Mouse (Mus musculus) urinary bladder, postnatal 36 days (tissue): ENCODE measurements around the gene Smarcc2.

Experiments used
- DNase-seq, 2 experiments: peaks; one replicate each; pipeline ENCODE4 v3.0.0; 2022; ENCODE audit warnings: low spot score in 2 of 2, mixed read lengths in 1 of 2

The Smarcc2 gene

GRCm38 (mm10) chr10:128511761-128512160, 52.7 kb downstream of the Smarcc2 start:
- no peak for DNase-seq

GRCm38 (mm10) chr10:128515044-128515443, 56.0 kb downstream of the Smarcc2 start:
- DNase-seq = no peak

DNA sequence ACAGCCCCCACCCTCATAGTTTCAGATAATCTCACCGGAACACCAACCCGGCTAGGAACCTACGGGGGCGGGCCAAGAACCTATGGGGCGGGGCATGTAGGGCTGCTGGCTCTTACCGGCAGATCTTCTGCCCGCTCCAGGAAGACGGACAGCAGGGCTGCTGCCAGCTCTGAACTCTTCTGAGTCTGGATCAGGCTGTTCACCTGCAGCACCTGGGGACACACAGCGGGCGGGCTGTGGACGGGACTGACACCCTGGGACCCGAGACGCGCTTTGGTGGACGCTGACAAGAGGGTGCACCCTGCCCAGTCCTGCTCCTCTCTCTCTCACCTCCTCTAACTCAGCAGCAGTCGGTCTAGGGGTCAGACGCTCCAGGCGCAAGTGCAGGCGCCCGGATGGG, 57.0 kb downstream of the Smarcc2 start:
- DNase-seq = no peak

GRCm38 (mm10) chr10:128516677-128517076, 57.6 kb downstream of the Smarcc2 start:
- DNase-seq = no peak

DNA sequence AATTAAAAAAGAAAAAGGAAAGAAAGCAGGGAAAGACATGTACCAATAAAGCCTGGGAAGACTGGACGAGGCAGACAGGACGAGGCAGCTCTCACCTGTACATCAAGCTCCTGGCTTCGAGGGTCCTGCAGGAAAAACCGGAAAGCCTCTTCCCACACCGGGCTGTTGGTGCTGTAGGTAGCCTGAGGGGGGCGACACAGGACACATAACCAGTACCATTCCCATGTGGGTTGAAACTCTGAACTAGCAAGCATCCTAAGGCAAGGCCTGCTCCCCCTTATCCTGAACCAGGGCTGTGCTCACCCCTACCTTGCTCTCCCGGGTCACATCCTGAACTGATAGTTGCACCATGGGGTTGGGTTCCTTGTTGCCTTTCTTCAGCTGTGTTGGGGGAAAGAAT, 59.8 kb downstream of the Smarcc2 start:
- peak in 1 of 2 experiments; percentile 55 for DNase-seq

DNA sequence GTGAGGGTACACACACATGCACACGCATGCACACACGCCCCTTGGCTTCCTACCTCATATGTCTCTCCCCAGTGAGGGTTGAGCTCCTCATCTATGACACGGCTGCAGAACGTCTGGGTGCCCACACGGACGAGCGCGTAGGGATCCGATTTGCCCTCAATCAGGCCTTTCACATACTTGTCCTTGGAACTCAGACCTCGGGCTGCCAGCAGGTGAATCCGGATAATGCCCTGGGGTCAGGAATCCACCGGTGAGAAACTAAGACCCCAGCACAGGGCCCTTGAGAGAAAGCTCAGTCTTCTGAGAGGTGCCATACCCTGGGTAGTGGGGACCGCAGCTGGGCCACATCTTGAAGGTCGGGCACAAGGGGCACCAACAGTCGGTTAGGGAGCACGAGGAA, 61.5 kb downstream of the Smarcc2 start:
- DNase-seq = no peak

- DNase-seq = no peak
Observed at GRCm38 (mm10) chr10:128522351-128522750, 63.3 kb downstream of the Smarcc2 start.

GRCm38 (mm10) chr10:128524111-128524731, 65.2 kb downstream of the Smarcc2 start:
- no peak for DNase-seq

DNA sequence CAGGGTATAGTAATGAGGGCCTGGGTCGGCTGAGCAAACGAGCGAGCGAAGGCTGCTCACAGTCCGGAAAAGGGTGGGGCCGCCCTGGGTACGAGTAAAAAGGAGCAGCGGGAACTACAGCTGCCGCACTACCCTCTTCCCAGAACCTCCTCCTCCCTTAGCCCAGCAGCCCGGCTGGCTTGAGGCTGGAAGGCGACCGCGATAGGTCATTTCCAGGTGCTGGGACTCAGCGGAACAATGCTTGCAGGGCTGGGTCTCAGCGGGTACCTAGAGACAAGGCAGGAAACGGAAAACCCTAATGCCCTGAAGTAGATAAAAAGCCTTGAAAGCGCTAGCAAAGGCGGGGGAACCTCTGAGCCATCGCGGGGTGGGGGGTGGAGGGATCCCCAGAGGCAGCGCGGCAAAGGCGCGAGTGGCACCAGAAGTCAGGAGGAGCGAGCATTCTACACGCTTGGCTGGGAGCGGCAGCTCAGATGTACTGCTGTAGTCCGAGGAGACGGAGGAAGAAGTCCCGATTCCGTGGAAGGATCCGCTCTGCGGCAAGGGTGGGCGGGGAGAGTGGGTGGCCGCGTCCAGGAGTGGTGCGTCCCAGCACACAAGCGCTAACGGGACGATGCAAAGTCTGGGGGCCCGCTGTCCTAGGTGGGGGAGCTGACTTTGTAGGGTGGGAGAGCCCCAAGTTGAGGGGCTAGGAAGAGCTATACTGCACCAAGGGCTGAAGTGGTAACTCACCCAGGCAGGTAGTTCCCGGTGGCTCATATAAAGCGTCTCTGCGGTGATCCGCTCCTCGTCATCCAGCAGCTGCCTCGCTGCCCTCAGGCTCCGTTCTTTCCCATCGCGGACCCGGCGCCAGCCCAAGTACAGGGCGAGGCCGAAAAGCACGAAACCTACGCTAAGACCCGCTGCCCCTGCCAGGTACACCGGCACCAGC, 65.9 kb downstream of the Smarcc2 start:
- DNase-seq = peak; percentile 44 to 48

DNA sequence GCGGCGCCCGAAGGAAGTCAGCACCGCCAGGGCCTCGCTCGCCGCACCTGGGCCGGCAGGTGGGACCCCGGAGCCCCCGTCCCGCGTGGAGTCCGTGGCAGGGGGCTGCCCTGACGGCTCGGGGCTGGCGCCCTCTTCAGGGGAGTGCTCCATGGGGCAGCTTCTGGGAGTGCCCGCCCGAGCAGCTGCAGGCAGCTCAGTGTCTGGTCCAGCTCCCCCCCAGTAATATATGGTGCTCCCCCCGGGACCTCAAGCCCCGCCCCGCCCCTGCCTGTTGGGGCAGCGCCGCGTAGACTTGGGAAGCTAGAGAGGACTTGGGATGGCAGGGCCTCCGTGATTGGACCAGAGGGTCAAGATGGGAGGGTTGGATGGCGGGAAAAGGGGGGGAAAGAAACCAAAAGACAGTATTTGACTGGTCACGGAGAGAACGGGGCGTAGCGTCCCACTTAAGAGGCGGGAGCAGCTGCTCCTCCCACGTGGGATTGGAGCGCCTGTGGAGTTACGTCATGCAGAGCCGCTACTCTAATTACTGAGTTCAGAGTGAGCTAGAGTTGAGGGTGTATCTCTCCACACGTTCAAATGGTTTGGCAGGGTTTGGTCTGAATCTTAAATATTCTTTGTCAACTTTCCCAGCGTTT, 66.7 kb downstream of the Smarcc2 start, which contains the start of gene Esyt1:
Gene Esyt1, minus strand, starts transcription at position 201 of the 638 bp plus-strand sequence.
- peak; percentile 91 to 94 for DNase-seq

GRCm38 (mm10) chr10:128526366-128527356, 67.6 kb downstream of the Smarcc2 start:
- DNase-seq = no peak

DNA sequence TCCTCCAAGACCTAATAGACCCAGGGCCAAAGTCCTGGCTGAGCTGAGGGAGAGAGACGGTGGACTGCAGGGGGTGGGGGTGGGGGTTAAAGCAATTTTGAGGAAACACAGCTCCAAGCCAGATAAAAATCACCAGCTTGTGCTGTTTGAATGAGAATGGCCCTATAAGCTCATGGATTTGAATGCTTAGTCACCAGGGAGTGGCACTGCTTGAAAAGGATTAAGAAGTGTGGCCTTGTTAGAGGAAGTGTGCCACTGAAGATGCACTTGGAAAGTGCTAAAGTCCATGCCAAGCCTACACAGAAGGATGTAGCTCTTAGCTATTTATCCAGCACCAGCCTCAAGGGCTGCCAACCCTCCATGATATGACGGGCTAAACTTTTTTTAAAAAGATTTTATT, 76.2 kb downstream of the Smarcc2 start:
- no peak for DNase-seq

DNA sequence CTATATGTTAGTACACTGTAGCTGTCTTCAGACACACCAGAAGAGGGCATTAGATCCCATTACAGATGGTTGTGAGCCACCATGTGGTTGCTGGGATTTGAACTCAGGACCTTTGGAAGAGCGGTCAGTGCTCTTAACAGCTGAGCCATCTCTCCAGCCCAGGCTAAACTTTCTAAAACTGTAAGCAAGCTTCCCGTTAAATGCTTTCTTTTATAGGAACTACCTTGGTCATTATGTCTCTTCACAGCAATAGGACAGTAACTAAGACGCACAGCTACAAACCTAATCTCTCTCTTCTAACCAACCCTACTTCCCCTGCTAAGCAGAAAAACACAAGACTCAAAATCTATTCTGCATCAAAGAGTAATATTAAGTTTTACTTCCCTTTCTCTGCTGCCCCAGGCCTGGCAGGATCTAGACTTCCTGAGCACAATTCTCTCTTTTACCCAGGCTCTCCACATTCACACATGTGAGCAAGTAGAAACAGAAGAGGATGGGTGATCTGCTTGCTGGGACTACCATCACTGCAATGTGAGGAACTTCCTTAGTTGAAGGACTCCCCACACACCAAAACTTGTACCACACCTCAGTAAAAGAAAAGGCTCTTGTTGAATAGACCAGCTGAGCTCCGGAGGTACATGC, 76.7 kb downstream of the Smarcc2 start:
- DNase-seq = no peak

- DNase-seq = peak; percentile 85 to 90
Observed at GRCm38 (mm10) chr10:128536266-128536940, 77.4 kb downstream of the Smarcc2 start.

GRCm38 (mm10) chr10:128538340-128538870, 79.4 kb downstream of the Smarcc2 start:
- DNase-seq = no peak
